Mouse (Mus musculus) midbrain, embryonic 11.5 days (tissue): ENCODE measurements at regions not wholly inside any gene's neighbourhood (a gene's known extent, or its start where the extent isn't known, plus 50 kb on each side); places are given as distances from the start of the nearest gene placed in this dataset.
A peak's percentile ranks its signal among the peaks of the same experiment; 100 is the strongest.

Experiments
- ATAC-seq: fragments of 200-750 bp; cut with Nextera tagmentation; 2 replicates; pipeline ENCODE4 v1.8.0; 2017; ENCODE audit warnings: moderate TSS enrichment, moderate library complexity; ENCODE audit not compliant: low FRiP score
- DNase-seq: peaks from one replicate; pipeline ENCODE4 v3.0.0; 2015; ENCODE audit warnings: low spot score; ENCODE audit errors: missing footprints
- H3K27ac ChIP-seq: fragments of 300-500 bp; sonication (generic); 2 replicates; pipeline ENCODE4 v1.5.1; 2014; ENCODE audit warnings: low read depth, low read length
- H3K27me3 ChIP-seq: fragments of 300-500 bp; sonication (generic); 2 replicates; pipeline ENCODE4 v1.6.1; 2014; ENCODE audit warnings: mild to moderate bottlenecking, low read length, moderate library complexity, mixed read lengths; ENCODE audit not compliant: control insufficient read depth, insufficient read depth
- H3K36me3 ChIP-seq: fragments of 300-500 bp; sonication (generic); 2 replicates; pipeline ENCODE4 v1.6.1; 2014; ENCODE audit warnings: mild to moderate bottlenecking, low read length, moderate library complexity, mixed read lengths; ENCODE audit not compliant: control insufficient read depth, insufficient read depth
- H3K4me1 ChIP-seq: fragments of 300-500 bp; sonication (generic); 2 replicates; pipeline ENCODE4 v1.6.1; 2014; ENCODE audit warnings: low read length; ENCODE audit not compliant: control insufficient read depth, insufficient read depth
- H3K4me2 ChIP-seq: fragments of 300-500 bp; sonication (generic); 2 replicates; pipeline ENCODE4 v1.6.1; 2014; ENCODE audit warnings: mild to moderate bottlenecking, moderate library complexity
- H3K4me3 ChIP-seq: fragments of 300-500 bp; sonication (generic); 2 replicates; pipeline ENCODE4 v1.5.1; 2014; ENCODE audit warnings: low read depth, low read length
- H3K9ac ChIP-seq: fragments of 300-500 bp; sonication (generic); 2 replicates; pipeline ENCODE4 v1.6.1; 2014; ENCODE audit warnings: low read length
- H3K9me3 ChIP-seq: fragments of 300-500 bp; sonication (generic); 2 replicates; pipeline ENCODE4 v1.6.1; 2016; ENCODE audit warnings: low read length; ENCODE audit not compliant: control insufficient read depth
- WGBS: fragments of 180-500 bp; shearing (Covaris S2); extraction: QIAGEN DNeasy Blood & Tissue Kit; methylation state at CpG from one replicate; pipeline ENCODE4 v1.1.7; 2014; 5-methylcytosine and 5-hydroxymethylcytosine counted together

DNA sequence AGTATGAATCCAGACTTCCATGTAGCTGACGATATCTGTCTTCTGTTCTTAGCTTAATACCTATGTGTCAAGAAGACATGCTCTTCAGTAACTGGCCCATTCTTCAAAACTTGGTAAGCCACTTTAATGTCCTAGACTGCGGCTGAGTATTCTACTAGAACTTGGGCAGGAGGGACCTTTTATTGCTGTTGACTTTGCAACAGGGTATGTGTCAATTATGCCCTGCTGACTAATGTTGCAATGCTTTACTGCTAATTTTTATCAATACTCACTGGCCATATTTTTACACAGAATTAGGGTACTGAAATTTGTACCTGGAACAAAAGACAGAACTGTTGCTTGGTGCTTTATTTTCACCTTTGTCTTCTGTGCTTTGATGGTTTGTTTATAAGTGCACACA is 746.9 kb downstream of the Ppargc1a start:
- H3K9me3 ChIP-seq: no peaks in the 10 kb centered on the region
- ATAC-seq: no peak

DNA sequence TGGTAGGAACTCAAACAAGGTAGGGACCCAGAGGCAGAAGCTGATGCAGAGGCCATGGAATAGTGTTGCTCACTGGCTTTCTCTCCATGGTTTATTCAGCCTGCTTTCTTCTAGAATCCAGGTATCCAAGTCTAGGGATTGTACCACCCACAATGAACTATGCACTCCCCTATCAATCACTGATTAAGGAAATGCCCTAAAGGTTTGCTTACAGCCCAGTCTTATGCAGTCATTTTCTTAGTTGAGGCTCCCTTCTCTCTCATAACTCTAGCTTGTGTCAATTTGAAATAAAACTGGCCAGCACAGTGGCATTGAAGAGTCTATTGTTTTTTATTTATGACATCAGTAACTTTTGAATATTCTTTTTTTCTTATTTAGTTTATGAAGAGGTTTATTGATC is 747.6 kb downstream of the Ppargc1a start:
- DNase-seq (no peak), ATAC-seq (no peak)
- H3K9me3 ChIP-seq: no peaks in the 10 kb centered on the region
- no peaks in the 10 kb centered on the region for H3K36me3 ChIP-seq
- no peak overlapping the region for H3K4me2 ChIP-seq
- no peaks in the 10 kb centered on the region for H3K4me1 ChIP-seq
- no peak overlapping the region for H3K9ac ChIP-seq
- H3K4me3 ChIP-seq: no peak overlapping the region
- H3K27me3 ChIP-seq: no peaks in the 10 kb centered on the region
- no peak overlapping the region for H3K27ac ChIP-seq

More for the DNA sequence above, 746.9 kb downstream of the Ppargc1a start:
- H3K9ac ChIP-seq: no peak overlapping the region
- H3K4me1 ChIP-seq: no peaks in the 10 kb centered on the region
- H3K4me2 ChIP-seq: no peak overlapping the region
- 93% methylated on average over 2 of the region's 2 CpGs for WGBS
- H3K27me3 ChIP-seq: no peaks in the 10 kb centered on the region
- H3K27ac ChIP-seq: no peak overlapping the region
- H3K36me3 ChIP-seq: no peaks in the 10 kb centered on the region
- DNase-seq: no peak
- H3K4me3 ChIP-seq: no peak overlapping the region

DNA sequence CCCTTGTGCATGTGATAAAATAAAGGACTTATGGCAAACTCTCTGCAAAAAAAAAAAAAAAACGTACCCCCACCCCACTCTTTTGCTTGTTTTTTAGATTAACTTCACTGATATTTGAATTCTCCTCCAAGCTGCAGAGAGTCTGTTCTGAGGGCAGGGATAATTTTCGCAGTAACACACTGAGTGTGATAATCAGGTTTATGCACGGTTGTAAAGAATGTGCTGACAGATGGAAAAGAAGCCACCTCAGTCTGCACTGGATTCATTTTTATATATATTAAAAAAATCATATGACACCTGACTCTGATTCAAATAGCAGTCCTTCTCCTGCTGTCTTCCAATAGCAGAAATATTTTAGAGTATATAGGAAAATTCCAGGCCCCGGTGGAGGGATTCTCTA is 736.5 kb upstream of the Adgra3 start:
- Histone ChIP-seq H3K27ac (no peak overlapping the region), H3K9me3 (no peaks in the 10 kb centered on the region), H3K9ac (no peak overlapping the region), H3K4me1 (no peaks in the 10 kb centered on the region), H3K27me3 (no peaks in the 10 kb centered on the region), H3K36me3 (no peaks in the 10 kb centered on the region), H3K4me3 (no peak overlapping the region), H3K4me2 (no peak overlapping the region)
- DNase-seq (no peak), ATAC-seq (no peak)
- 74% methylated on average over 4 of the region's 4 CpGs for WGBS

DNA sequence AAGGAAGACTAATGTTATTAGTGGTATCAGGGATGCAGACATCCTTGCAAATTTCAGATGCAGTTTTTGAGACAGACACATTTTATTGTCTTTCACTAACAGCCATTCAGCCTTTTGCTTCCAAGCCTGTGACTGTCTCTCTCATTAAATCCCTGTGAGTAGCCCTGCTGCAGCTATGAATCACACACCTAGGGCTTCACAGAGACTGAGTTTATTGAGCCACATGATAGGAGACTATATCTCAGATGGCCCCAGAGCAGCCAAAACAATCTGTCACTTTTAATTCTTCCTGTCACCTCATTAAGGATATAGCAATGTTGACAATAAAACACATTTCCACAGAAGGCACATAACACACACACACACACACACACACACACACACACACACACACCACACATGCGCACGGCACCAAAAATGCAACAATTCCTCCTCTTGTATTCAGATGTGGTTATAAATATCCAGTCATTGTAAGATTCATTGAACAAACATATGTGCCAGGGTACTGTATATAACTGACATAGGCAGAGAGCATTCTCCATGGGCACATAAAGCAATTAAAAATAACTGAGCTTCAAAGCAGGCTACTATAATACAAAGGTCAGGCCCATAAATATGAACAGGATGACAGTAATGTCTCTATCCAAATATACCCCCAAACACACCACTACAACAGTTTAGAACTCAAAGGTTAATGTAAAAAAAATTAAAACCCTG is 735.8 kb upstream of the Adgra3 start:
- Histone ChIP-seq H3K27me3 (no peaks in the 10 kb centered on the region), H3K36me3 (no peaks in the 10 kb centered on the region), H3K27ac (no peak overlapping the region), H3K9ac (no peak overlapping the region), H3K4me1 (no peaks in the 10 kb centered on the region), H3K4me2 (no peak overlapping the region), H3K4me3 (no peak overlapping the region), H3K9me3 (no peaks in the 10 kb centered on the region)
- DNase-seq (no peak), ATAC-seq (no peak)
- 93% methylated on average over 2 of the region's 2 CpGs for WGBS

DNA sequence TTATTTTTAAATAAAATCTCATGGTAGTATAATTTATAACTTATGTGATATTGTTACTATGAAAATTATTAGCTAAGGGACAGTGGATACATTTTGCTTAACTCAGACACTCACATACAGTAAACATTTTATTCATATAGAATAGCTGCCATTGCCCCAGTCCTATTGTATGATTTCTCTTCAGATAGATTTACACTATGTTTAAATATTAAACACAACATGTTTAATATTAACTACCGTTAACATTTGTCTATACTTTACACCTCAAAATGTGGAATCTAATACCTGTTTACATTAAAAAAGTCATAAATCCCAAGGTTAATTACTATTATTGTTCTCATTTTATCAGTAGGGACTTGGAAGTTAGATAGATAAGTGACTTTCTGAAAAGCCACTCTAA is 734.8 kb upstream of the Adgra3 start:
- H3K4me2 ChIP-seq: no peak overlapping the region
- no peaks in the 10 kb centered on the region for H3K4me1 ChIP-seq
- H3K4me3 ChIP-seq: no peak overlapping the region
- WGBS: 93% methylated on average over 1 of the region's 1 CpGs
- no peaks in the 10 kb centered on the region for H3K9me3 ChIP-seq
- H3K36me3 ChIP-seq: no peaks in the 10 kb centered on the region
- no peaks in the 10 kb centered on the region for H3K27me3 ChIP-seq
- ATAC-seq (no peak), DNase-seq (no peak)
- no peak overlapping the region for H3K9ac ChIP-seq
- no peak overlapping the region for H3K27ac ChIP-seq

DNA sequence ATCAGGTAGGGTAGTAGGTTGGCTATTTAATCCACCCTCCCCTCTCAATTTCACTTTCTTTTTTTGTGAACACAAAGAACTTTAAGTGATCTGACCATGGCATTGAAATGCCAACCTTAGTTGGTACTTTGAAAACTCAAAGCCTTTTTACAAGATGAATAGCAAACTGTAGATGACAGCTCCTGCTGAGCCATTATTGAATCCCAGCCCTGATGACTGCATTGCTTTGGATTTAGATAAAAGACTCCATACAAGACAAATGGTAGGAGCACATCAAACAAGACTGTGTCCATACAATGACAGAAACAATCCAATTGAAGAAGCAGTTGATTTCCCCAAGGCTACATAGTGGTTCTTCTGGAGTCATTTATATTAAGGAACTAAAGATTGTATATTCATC is 726.5 kb upstream of the Adgra3 start:
- Histone ChIP-seq H3K36me3 (no peaks in the 10 kb centered on the region), H3K4me3 (no peak overlapping the region), H3K9ac (no peak overlapping the region), H3K27ac (no peak overlapping the region), H3K9me3 (no peaks in the 10 kb centered on the region), H3K27me3 (no peaks in the 10 kb centered on the region), H3K4me2 (no peak overlapping the region), H3K4me1 (no peaks in the 10 kb centered on the region)
- peak; percentile 81 for DNase-seq
- peak; percentile 71; the same call in 1 of the 2 replicates for ATAC-seq

DNA sequence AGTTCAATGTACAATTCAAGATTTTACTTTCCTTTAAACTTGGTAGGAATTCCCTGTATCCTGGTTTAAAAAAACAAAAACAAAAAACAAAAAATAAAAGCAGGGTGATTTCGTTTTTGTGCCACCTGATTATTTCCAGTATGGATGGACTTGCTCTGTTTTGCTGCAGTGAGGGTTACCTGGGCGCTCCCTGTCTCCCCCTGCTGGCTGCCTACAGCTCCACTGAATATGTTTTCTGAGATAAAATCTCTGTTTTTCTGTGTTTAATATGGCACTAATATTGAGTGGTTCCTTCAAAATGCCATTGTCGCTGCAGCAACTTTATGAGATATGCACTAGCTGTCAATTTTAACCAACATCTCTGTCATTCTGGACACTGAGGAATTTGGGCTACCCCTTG is 720.3 kb upstream of the Adgra3 start:
- 56% methylated on average over 3 of the region's 3 CpGs for WGBS
- DNase-seq: no peak
- H3K27ac ChIP-seq: no peak overlapping the region
- H3K27me3 ChIP-seq: no peaks in the 10 kb centered on the region
- no peak overlapping the region for H3K4me2 ChIP-seq
- H3K9me3 ChIP-seq: no peaks in the 10 kb centered on the region
- no peaks in the 10 kb centered on the region for H3K4me1 ChIP-seq
- no peak overlapping the region for H3K4me3 ChIP-seq
- no peaks in the 10 kb centered on the region for H3K36me3 ChIP-seq
- no peak overlapping the region for H3K9ac ChIP-seq
- ATAC-seq: no peak

DNA sequence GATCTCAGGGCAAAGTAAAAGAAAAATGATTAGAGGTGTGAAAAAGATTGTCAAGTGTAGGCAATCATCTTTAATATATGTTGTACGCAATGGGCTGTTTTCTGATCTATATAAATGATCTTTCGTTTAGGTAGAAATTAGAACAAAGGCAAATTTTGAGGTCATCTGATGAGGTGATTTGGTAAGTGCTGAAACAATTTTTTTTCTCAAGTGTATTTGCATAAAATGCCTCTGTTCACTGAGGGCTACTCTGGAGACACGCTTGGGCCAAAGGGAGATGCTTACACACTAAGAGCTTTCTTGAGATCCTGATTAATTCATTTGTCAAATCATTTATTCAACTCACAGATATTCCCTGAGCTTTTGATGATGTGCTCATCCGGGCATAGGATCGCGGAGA is 719.4 kb upstream of the Adgra3 start:
- no peak overlapping the region for H3K4me2 ChIP-seq
- no peaks in the 10 kb centered on the region for H3K27me3 ChIP-seq
- H3K4me1 ChIP-seq: no peaks in the 10 kb centered on the region
- no peak overlapping the region for H3K27ac ChIP-seq
- H3K9me3 ChIP-seq: no peaks in the 10 kb centered on the region
- ATAC-seq (no peak), DNase-seq (no peak)
- WGBS: 90% methylated on average over 6 of the region's 6 CpGs
- no peak overlapping the region for H3K4me3 ChIP-seq
- H3K36me3 ChIP-seq: no peaks in the 10 kb centered on the region
- no peak overlapping the region for H3K9ac ChIP-seq

DNA sequence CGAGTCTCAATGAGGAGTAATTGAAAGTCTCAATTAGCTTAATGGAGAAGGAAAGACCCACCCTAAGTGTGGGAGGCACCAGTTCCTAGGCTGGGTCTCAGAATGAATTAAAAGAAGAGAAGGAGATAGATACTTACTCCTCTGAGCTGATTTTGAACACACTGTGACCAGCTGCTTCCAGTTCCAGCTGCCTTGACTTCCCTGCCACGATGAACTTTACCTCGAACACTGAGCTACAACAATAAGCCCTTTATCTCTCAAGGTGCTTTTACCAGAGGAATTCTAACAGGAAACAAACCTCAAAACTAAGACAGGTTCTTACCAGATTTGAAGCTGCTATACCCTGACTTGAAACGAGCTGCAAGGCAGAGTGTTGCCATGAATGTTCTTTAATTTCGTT is 703.5 kb upstream of the Adgra3 start:
- H3K9me3 ChIP-seq: no peaks in the 10 kb centered on the region
- H3K9ac ChIP-seq: no peak overlapping the region
- no peak for ATAC-seq
- H3K27me3 ChIP-seq: no peaks in the 10 kb centered on the region
- WGBS: 80% methylated on average over 5 of the region's 5 CpGs
- no peak for DNase-seq
- H3K4me2 ChIP-seq: no peak overlapping the region
- no peak overlapping the region for H3K27ac ChIP-seq
- H3K4me1 ChIP-seq: no peaks in the 10 kb centered on the region
- H3K4me3 ChIP-seq: no peak overlapping the region
- H3K36me3 ChIP-seq: no peaks in the 10 kb centered on the region
